Mouse (Mus musculus) midbrain, embryonic 10.5 days (tissue): ENCODE measurements around the gene Zbtb32. TPM values are rescaled to one million over a fixed set of nuclear protein-coding genes. Genes with fewer than 3 reads are reported as not detected.

Experiments
- DNase-seq: peaks from one replicate; pipeline ENCODE4 v3.0.0-alpha.2; 2017; ENCODE audit warnings: low spot score
- H3K27ac ChIP-seq: fragments of 300-500 bp; sonication (generic); replicated peaks from 2 replicates; pipeline ENCODE4 v1.5.1; 2016; ENCODE audit warnings: mild to moderate bottlenecking
- H3K27me3 ChIP-seq: fragments of 300-500 bp; sonication (generic); 2 replicates; pipeline ENCODE4 v1.6.1; 2016; ENCODE audit warnings: low read depth, mild to moderate bottlenecking; ENCODE audit not compliant: poor library complexity, severe bottlenecking
- H3K36me3 ChIP-seq: fragments of 300-500 bp; sonication (generic); 2 replicates; pipeline ENCODE4 v1.6.1; 2016; ENCODE audit warnings: mild to moderate bottlenecking, moderate library complexity
- H3K4me1 ChIP-seq: fragments of 300-500 bp; sonication (generic); 2 replicates; pipeline ENCODE4 v1.6.1; 2016
- H3K4me3 ChIP-seq: fragments of 300-500 bp; sonication (generic); 2 replicates; pipeline ENCODE4 v1.5.1; 2016; ENCODE audit warnings: mild to moderate bottlenecking, moderate library complexity
- H3K9me3 ChIP-seq: fragments of 300-500 bp; sonication (generic); replicated peaks from 2 replicates; pipeline ENCODE4 v1.6.1; 2016; ENCODE audit warnings: mild to moderate bottlenecking
- WGBS: fragments of 180-500 bp; shearing (Covaris S2); methylation state at CpG from one replicate; pipeline ENCODE4 v1.1.7; 2016; 5-methylcytosine and 5-hydroxymethylcytosine counted together
- polyA plus RNA-seq: library from polyadenylated mRNA; unstranded; fragments of >200 nt; fragmentation: Nextera tagmentation; extraction: Ambion mirVana; gene quantifications from 2 replicates; pipeline ENCODE4 v1.2.1, GENCODE M21; 2016

Gene Zbtb32
- polyA plus RNA-seq, 1 experiment from 2014 or later, result 0.26 TPM

- Histone ChIP-seq H3K4me1 (peaks cover 16% of the 10 kb centered on the region), H3K4me3 (no peak overlapping the region), H3K27me3 (no peaks in the 10 kb centered on the region), H3K27ac (no peak overlapping the region), H3K36me3 (peaks cover 75% of the 10 kb centered on the region), H3K9me3 (no peaks in the 10 kb centered on the region)
- no peak for DNase-seq
- WGBS, result 95% methylated on average over 10 of the region's 10 CpGs
Observed at GRCm38 (mm10) chr7:30584339-30584738, 14.4 kb downstream of the Zbtb32 start.

- Histone ChIP-seq H3K27me3 (no peaks in the 10 kb centered on the region), H3K4me3 (no peak overlapping the region), H3K27ac (no peak overlapping the region), H3K9me3 (no peaks in the 10 kb centered on the region), H3K4me1 (peaks cover 3% of the 10 kb centered on the region), H3K36me3 (peaks cover 99% of the 10 kb centered on the region)
- no peak for DNase-seq
- WGBS, result 97% methylated on average over 16 of the region's 16 CpGs
Observed at GRCm38 (mm10) chr7:30581547-30581946, 17.2 kb downstream of the Zbtb32 start.

GRCm38 (mm10) chr7:30579950-30580349 lies 18.8 kb downstream of the Zbtb32 start:
- no peak for DNase-seq
- H3K27ac ChIP-seq, result no peak overlapping the region
- no peak overlapping the region for H3K4me3 ChIP-seq
- WGBS, result 95% methylated on average over 8 of the region's 8 CpGs
- H3K27me3 ChIP-seq, result no peaks in the 10 kb centered on the region
- no peaks in the 10 kb centered on the region for H3K4me1 ChIP-seq
- no peaks in the 10 kb centered on the region for H3K9me3 ChIP-seq
- peaks cover 99% of the 10 kb centered on the region for H3K36me3 ChIP-seq

- Histone ChIP-seq H3K4me1 (no peaks in the 10 kb centered on the region), H3K27ac (no peak overlapping the region), H3K9me3 (no peaks in the 10 kb centered on the region), H3K36me3 (peaks cover 100% of the 10 kb centered on the region), H3K27me3 (no peaks in the 10 kb centered on the region), H3K4me3 (no peak overlapping the region)
- DNase-seq, result no peak
- WGBS, result 92% methylated on average over 2 of the region's 2 CpGs
Observed at GRCm38 (mm10) chr7:30572969-30573368, 25.7 kb downstream of the Zbtb32 start.

GRCm38 (mm10) chr7:30572389-30572788 lies 26.3 kb downstream of the Zbtb32 start:
- H3K27me3 ChIP-seq, result no peaks in the 10 kb centered on the region
- WGBS, result 87% methylated on average over 5 of the region's 5 CpGs
- H3K27ac ChIP-seq, result no peak overlapping the region
- H3K9me3 ChIP-seq, result no peaks in the 10 kb centered on the region
- no peak overlapping the region for H3K4me3 ChIP-seq
- DNase-seq, result no peak
- peaks cover 98% of the 10 kb centered on the region for H3K36me3 ChIP-seq
- no peaks in the 10 kb centered on the region for H3K4me1 ChIP-seq

DNA sequence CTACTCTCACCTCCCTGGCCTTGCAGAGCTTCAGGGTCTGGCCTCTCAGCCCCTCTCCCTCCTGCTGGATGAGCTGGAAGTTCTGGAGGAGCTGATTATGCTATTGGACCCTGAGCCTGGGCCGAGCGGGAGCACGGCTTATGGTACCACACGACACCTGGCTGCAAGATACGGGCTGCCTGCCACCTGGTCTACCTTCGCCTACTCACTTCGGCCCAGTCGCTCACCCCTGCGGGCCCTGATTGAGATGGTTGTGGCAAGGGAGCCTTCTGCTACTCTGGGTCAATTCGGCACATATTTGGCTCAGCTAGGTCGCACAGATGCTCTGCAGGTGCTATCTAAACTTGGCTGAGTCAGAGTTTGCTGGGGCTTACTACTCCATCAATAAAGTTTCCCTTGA lies 31.2 kb downstream of the Zbtb32 start:
- H3K9me3 ChIP-seq, result no peaks in the 10 kb centered on the region
- no peak overlapping the region for H3K27ac ChIP-seq
- H3K27me3 ChIP-seq, result no peaks in the 10 kb centered on the region
- H3K4me1 ChIP-seq, result peaks cover 9% of the 10 kb centered on the region
- no peak overlapping the region for H3K4me3 ChIP-seq
- no peak for DNase-seq
- 96% methylated on average over 11 of the region's 11 CpGs for WGBS
- peaks cover 81% of the 10 kb centered on the region for H3K36me3 ChIP-seq

DNA sequence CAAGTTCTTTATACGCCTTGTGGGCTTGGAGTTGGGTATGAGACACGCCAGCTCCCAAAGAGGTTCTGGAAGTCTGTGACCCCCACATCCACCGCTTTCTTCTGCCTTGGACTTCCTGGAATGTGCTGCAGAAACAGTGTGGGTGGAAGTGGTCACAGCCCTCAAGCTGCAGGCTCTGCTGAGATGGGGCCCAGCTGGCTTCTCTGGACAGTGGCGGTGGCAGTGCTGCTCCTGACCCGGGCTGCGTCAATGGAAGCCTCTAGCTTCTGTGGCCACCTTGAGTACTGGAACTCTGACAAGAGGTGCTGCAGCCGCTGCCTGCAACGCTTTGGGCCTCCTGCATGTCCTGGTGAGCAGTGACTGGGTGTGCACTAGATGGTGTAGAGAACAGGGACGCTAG lies 32.7 kb downstream of the Zbtb32 start:
- WGBS, result 91% methylated on average over 9 of the region's 9 CpGs
- Histone ChIP-seq H3K4me3 (no peak overlapping the region), H3K36me3 (peaks cover 68% of the 10 kb centered on the region), H3K4me1 (peaks cover 14% of the 10 kb centered on the region), H3K27me3 (no peaks in the 10 kb centered on the region), H3K27ac (no peak overlapping the region), H3K9me3 (no peaks in the 10 kb centered on the region)
- DNase-seq, result no peak

DNA sequence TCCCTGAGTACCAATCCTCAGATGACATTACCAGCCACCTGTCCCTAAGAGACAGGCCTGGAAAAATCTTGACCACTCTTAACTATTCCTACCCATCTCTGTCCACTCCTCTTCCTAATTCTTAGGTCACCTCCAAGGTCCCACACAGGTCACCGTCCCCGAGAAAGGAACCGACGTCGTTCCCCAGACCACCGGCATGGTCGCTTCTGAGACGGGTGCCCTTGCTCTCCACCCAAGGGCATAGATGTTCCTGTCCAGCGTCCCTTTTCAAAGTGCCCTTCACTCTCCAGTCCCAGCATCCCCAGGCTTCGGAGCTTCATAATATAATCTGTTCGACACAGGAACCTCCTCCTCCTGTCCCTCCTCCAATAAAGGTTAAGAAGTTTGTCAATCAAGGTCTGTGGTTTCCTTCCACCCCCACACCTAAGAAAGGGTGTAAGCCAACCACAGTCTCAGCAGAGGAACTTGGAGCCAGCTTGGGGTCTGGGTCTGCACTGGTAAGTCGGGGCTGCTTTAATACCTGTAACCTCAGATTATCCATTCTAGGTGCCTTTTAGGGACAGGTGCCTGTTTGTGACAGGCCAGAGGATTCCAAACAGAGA lies 33.6 kb downstream of the Zbtb32 start, which contains the start of gene Igflr1:
Igflr1 (plus strand) TSS at position 458 of the 602 bp plus-strand sequence.
- no peaks in the 10 kb centered on the region for H3K9me3 ChIP-seq
- peaks cover 58% of the 10 kb centered on the region for H3K36me3 ChIP-seq
- peaks cover 16% of the 10 kb centered on the region for H3K4me1 ChIP-seq
- H3K4me3 ChIP-seq, result peak within 1 kb of the TSS; percentile 71; the same call in 1 of the 2 replicates
- no peaks in the 10 kb centered on the region for H3K27me3 ChIP-seq
- 94% methylated on average over 12 of the region's 12 CpGs for whole genome bisulfite sequencing
- DNase-seq, result no peak
- no peak within 1 kb of the TSS for H3K27ac ChIP-seq

DNA sequence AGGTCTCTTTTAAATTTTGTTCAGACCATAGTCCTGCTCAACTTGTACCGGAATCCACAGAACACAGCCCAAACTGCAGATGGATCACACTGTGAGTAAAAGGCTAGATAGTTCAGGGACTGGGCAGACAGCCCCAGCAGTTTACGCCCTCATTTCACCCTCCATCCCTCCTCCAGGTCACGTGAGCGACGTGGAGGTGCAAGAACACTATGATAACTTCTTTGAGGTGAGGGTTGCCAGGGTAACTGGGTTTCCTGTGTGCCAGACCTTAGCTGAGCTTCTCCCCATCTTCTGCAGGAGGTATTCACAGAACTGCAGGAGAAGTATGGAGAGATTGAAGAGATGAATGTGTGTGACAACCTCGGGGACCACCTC lies 34.8 kb downstream of the Zbtb32 start:
- peak overlapping the region; percentile 71 for H3K4me3 ChIP-seq
- no peaks in the 10 kb centered on the region for H3K9me3 ChIP-seq
- DNase-seq, result no peak
- WGBS, result 26% methylated on average over 6 of the region's 6 CpGs
- H3K4me1 ChIP-seq, result peaks cover 22% of the 10 kb centered on the region
- H3K27ac ChIP-seq, result peak overlapping the region; percentile 93
- no peaks in the 10 kb centered on the region for H3K27me3 ChIP-seq
- peaks cover 46% of the 10 kb centered on the region for H3K36me3 ChIP-seq

GRCm38 (mm10) chr7:30563117-30563905 lies 35.4 kb downstream of the Zbtb32 start, which contains the start of the genes U2af1l4, Gm49396 and Psenen:
Gene U2af1l4, plus strand, starts transcription at chr7:30563301.
Gene Gm49396, plus strand, starts transcription at chr7:30563344.
Gene Psenen, minus strand, starts transcription at chr7:30563627.
- DNase-seq, result peak; percentile 97
- Histone ChIP-seq H3K4me3 (peak within 1 kb of the TSS; percentile 71), H3K4me1 (peaks cover 28% of the 10 kb centered on the region), H3K27ac (peak within 1 kb of the TSS; percentile 93), H3K9me3 (no peaks in the 10 kb centered on the region), H3K36me3 (peaks cover 40% of the 10 kb centered on the region), H3K27me3 (no peaks in the 10 kb centered on the region)
- under 1% methylated on average over 45 of the region's 45 CpGs for WGBS

DNA sequence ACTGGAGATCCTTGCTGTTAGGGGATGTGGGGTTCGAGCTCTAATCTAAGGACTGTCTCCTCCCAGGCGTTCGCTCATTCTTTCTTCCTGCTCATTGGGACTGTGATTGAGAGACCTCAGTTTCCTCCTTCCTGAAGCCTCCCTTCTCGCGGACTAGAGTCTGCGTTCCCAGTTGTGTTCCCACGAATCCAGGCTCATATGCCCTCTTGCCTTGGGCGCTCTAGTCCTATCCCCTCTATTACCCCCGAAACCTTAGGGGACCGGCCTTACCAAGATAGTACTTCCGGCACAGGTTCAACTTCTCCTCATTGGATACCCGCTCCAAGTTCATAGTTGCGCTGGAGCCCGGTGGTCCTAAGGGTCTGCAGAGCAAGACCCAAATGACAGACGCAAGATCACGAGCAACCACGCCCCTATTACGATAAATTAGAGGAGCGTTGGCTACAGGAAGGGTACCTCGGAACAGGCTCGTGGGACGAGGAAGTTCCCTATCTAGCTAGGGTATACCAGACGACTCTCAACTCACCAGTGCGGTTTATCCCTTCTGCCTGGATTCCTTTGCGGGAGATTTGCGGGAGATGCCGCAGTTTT lies 36.1 kb downstream of the Zbtb32 start:
- Histone ChIP-seq H3K9me3 (no peaks in the 10 kb centered on the region), H3K36me3 (peaks cover 39% of the 10 kb centered on the region), H3K27me3 (no peaks in the 10 kb centered on the region), H3K4me3 (peak overlapping the region; percentile 71), H3K4me1 (peaks cover 33% of the 10 kb centered on the region), H3K27ac (peak overlapping the region; percentile 93)
- peak; percentile 33 for DNase-seq
- 4% methylated on average over 27 of the region's 27 CpGs for WGBS

DNA sequence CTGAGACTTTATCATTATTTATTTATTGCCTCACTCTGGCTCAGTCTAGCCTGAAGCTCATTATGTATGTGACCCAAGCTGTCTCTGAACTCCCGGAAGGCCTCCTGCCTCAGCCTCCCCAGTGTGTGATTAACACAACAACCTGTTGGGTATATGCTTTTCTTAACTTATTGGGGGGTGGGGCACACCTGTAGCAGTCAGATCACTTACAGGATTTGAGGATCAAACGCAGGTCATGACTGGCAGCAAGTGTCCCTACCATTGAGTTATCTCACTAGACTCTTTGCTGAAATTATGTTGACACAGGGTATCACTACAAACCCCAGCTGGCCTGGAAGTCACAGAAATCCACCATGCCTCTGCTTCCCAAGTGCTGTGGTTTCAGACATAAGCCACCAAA lies 38.4 kb downstream of the Zbtb32 start:
- 74% methylated on average over 2 of the region's 2 CpGs for WGBS
- peaks cover 39% of the 10 kb centered on the region for H3K36me3 ChIP-seq
- H3K27me3 ChIP-seq, result no peaks in the 10 kb centered on the region
- peaks cover 36% of the 10 kb centered on the region for H3K4me1 ChIP-seq
- H3K9me3 ChIP-seq, result no peaks in the 10 kb centered on the region
- H3K27ac ChIP-seq, result no peak overlapping the region
- no peak for DNase-seq
- peak overlapping the region; percentile 76; the same call in 1 of the 2 replicates for H3K4me3 ChIP-seq
